Mouse (Mus musculus) brain, embryonic 14.5 days (tissue): ENCODE data around the gene Cux2.

Source experiments
- CTCF ChIP-seq: fragments of 200-500 bp; IDR thresholded peaks from 2 replicates; pipeline ENCODE4 v1.5.1; 2012; ENCODE audit warnings: inconsistent platforms, mild to moderate bottlenecking, moderate library complexity, borderline replicate concordance; ENCODE audit not compliant: insufficient read depth, insufficient read length; ENCODE audit errors: extremely low read depth
- POLR2A ChIP-seq: fragments of 200-500 bp; IDR thresholded peaks from 2 replicates; pipeline ENCODE4 v1.6.1; 2012; ENCODE audit warnings: mild to moderate bottlenecking, inconsistent platforms, borderline replicate concordance; ENCODE audit not compliant: poor library complexity, insufficient read depth, insufficient read length, severe bottlenecking; ENCODE audit errors: extremely low read depth

- no peak for TF ChIP-seq POLR2A
- no peak for TF ChIP-seq CTCF
Observed at GRCm38 (mm10) chr5:122026771-122027170, 23.1 kb downstream of the Cux2 start.
